Mouse (Mus musculus) neutrophil, adult 5-6 weeks (primary cell): Measurements from ENCODE around the gene Zfp706. TPM values are rescaled to one million over a fixed set of nuclear protein-coding genes. Genes with fewer than 3 reads are reported as not detected.

Experiments
- ATAC-seq: fragments of 151-379, 151-347 bp; 2 replicates; pipeline ENCODE4 v1.8.0; 2017; ENCODE audit warnings: mild to moderate bottlenecking, moderate TSS enrichment; ENCODE audit not compliant: insufficient number of reproducible peaks, poor library complexity, low FRiP score, severe bottlenecking; ENCODE audit errors: extremely low read depth
- total RNA-seq: library from RNA; stranded (forward); fragments of 200-1000 nt; gene quantifications from 2 replicates; pipeline ENCODE4 v1.2.3, GENCODE M21; 2017

The Zfp706 gene
- total RNA-seq, 1 experiment from 2014 or later: 68.0 TPM

- no peak for ATAC-seq
Observed at GRCm38 (mm10) chr15:36984921-36985566, 22.5 kb downstream of the Zfp706 start.

- ATAC-seq: no peak
Observed at GRCm38 (mm10) chr15:36983455-36983854, 24.1 kb downstream of the Zfp706 start.

- ATAC-seq: no peak
Observed at GRCm38 (mm10) chr15:36980238-36980637, 27.3 kb downstream of the Zfp706 start.

GRCm38 (mm10) chr15:36979488-36980201, 27.9 kb downstream of the Zfp706 start:
- peak; percentile 61 for ATAC-seq

DNA sequence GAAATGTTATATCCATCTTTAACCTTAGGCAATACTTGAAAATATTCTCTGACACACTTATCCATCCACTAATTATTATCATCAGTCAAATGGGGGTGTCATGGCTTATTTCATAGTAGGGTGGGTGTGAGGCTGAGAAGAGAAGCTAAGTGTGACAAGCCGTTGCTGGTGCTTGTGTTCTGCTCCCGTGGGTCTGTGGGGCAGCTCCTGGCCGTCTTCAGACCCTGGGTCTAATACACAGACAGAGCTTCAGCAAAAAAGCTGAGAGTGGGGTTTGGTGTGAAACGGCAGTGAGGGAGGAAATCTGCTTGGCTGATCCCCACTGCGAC, 28.4 kb downstream of the Zfp706 start:
- ATAC-seq: no peak

GRCm38 (mm10) chr15:36977823-36978222, 29.8 kb downstream of the Zfp706 start:
- ATAC-seq: no peak

GRCm38 (mm10) chr15:36975690-36976089, 31.9 kb downstream of the Zfp706 start:
- no peak for ATAC-seq

- ATAC-seq: no peak
Observed at GRCm38 (mm10) chr15:36975256-36975620, 32.3 kb downstream of the Zfp706 start.

DNA sequence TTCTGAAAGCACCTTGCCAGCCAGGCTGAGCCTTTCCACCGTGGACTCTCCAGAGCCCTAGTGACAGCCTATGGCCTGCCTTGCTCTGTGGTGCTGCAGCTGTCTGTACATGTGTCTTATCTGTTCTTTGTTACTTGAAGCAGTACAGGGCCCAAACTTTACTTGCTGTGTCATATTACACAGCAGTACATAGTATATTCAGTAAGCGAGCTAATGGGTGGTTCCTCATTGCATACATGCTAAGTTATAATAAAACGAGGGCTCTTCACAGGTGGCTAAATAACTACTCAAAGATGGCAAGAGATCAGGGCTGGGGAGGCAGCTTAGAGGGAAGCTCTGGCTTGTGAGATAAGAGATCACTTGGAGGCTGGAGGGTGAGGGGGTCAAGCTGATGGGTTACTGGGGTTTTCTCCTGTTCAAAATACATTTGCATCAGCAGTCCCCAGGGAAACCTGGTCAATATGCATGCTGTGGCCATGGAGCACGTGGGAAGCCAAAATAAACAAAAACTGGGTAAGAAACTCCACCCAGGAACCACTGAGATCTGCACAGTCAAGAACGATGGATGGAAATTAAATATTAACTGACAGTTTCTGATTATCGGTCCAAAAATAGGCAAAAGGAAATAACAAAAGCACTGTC, 32.8 kb downstream of the Zfp706 start:
- ATAC-seq: no peak

- ATAC-seq: no peak
Observed at GRCm38 (mm10) chr15:36973714-36974113, 33.9 kb downstream of the Zfp706 start.

DNA sequence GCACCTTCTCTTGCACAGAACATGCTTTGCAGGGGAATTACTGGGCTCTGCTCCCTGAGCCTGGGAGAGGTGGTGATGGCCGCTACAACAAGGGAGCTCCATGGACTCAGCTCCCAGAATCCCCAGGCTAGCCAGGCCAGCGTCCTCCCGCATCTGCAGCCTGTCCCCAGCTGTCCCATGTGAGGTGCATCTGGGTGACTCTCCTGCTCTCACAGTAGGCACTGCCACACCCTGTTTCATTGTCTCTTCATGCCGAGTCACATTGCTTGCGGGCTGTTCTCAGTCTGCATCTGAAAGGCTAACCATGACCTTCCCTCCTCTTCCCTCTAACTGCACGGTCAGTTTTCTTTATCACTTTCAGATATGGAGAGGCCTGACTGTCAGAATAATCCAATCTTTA, 34.3 kb downstream of the Zfp706 start:
- ATAC-seq: no peak

DNA sequence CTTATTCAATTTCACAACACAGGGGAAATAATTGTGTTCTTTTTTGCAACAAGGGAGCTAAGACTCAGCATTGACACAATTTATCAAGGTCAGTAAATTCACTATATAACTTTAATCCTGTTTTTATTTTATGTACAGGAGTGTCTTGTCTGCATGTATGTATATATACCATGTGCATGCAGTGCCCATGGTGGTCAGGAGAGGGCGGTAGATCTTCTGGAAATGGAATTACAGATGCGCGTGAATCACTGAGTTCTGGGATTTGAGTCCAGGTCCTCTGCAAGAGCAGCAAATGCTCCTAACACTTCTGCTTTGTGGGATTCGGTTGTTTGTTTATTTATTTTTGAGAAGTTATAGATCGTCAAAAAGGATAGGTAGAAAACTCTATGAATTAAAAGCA, 37.8 kb downstream of the Zfp706 start:
- ATAC-seq: no peak

GRCm38 (mm10) chr15:36968295-36968694, 39.3 kb downstream of the Zfp706 start:
- ATAC-seq: no peak

DNA sequence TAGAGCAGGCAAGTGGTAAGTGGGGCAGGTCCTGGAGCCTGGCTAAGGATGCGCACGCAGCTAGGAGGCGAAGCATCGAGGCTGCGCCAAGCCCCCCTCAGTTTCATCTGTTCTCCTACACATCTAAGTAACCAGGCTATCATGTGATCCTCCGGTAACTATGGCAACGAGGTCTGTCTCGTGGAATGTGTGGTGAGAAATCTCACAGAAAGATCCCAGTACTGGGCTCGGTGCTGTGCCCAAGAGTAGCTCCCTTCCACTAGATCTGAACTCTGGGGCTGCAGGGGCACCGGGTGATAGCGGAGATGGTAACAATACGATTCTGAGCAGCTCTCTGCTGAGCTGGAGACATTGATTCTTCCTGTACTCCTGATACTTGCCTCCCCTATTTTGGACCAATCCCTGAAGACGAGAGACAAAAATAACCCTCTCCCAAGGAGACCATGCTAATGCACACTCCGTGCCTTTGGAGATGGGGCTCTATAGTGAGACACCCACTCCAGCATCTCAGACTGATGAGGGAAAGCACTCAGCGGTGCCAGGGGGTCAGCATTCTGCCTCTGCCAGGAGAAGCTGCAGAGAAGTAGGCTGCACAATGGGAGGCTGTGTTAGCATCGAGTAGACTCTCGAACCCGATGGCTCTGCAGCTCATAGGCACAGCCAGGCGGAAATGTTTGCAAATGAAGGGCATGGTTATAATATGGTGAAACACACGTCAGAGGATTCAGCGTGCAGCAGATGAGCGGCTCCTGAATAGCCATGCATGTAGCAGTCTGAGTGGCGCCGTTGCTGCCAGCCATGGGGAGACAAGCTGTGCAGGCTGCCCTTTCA, 40.0 kb downstream of the Zfp706 start:
- no peak for ATAC-seq

GRCm38 (mm10) chr15:36966940-36967339, 40.6 kb downstream of the Zfp706 start:
- no peak for ATAC-seq

- ATAC-seq: no peak
Observed at GRCm38 (mm10) chr15:36966466-36966865, 41.1 kb downstream of the Zfp706 start.

DNA sequence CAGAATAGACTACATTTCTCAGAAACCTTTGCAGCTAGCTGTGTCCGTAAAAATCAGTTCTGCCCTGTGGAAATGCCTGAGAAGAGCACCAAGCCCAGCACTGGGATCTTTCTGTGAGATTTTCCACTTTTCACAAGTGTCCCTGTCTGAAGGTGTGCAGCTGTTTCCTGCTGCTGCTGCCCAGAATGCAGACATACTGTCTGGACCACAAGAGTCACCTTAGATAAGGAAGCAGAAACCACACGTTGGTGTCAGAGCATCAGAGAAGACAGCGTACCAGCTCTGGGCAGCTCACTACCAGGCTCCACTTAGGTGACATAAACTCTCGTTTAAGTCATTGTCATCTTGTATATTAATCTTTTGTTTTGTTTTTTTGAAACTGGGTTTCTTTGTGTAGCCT, 41.8 kb downstream of the Zfp706 start:
- ATAC-seq: no peak

- ATAC-seq: 0 out of 2 replicates have a peak, but pooled peaks have one; percentile 33
Observed at GRCm38 (mm10) chr15:36962931-36963330, 44.6 kb downstream of the Zfp706 start.

DNA sequence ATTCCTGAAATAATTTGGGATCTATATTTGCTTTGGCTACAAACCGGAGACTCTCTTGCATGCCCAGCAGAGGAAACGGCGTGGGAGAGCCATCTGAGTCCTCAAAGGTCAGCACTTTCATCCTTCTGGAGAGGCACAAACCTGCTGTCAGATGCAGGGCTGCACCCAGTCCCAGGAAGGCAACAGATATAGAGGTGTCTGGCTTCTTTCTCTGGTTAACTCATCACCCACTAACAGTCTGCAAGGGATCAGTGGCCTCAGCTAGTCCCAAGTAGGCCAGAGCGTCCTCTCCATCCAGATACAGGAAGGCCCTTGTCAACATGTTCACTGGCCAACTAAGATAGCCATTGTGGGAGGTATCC, 46.7 kb downstream of the Zfp706 start:
- no peak for ATAC-seq
